Mouse (Mus musculus) forebrain, embryonic 13.5 days (tissue): ENCODE measurements around the gene Ttyh2. TPM values are rescaled to one million over a fixed set of nuclear protein-coding genes. Genes with fewer than 3 reads are reported as not detected.

Source experiments
- ATAC-seq: fragments of 200-750 bp; cut with Nextera tagmentation; 2 replicates; pipeline ENCODE4 v1.8.0; 2017
- H3K27ac ChIP-seq: fragments of 300-500 bp; sonication (generic); 2 replicates; pipeline ENCODE4 v1.5.1; 2015; ENCODE audit warnings: inconsistent platforms, mild to moderate bottlenecking, moderate library complexity
- H3K27me3 ChIP-seq: fragments of 300-500 bp; sonication (generic); 2 replicates; pipeline ENCODE4 v1.6.1; 2015; ENCODE audit warnings: mild to moderate bottlenecking, inconsistent platforms
- H3K36me3 ChIP-seq: fragments of 300-500 bp; sonication (generic); 2 replicates; pipeline ENCODE4 v1.6.1; 2015; ENCODE audit warnings: mild to moderate bottlenecking, inconsistent platforms; ENCODE audit not compliant: poor library complexity, severe bottlenecking
- H3K4me1 ChIP-seq: fragments of 300-500 bp; sonication (generic); 2 replicates; pipeline ENCODE4 v1.6.1; 2015; ENCODE audit warnings: inconsistent platforms
- H3K4me2 ChIP-seq: fragments of 300-500 bp; sonication (generic); 2 replicates; pipeline ENCODE4 v1.6.1; 2015; ENCODE audit warnings: inconsistent platforms, mild to moderate bottlenecking, moderate library complexity
- H3K4me3 ChIP-seq: fragments of 300-500 bp; sonication (generic); 2 replicates; pipeline ENCODE4 v1.5.1; 2015; ENCODE audit warnings: mild to moderate bottlenecking, inconsistent platforms
- H3K9ac ChIP-seq: fragments of 300-500 bp; sonication (generic); 2 replicates; pipeline ENCODE4 v1.6.1; 2015; ENCODE audit warnings: mild to moderate bottlenecking, inconsistent platforms
- H3K9me3 ChIP-seq: fragments of 300-500 bp; sonication (generic); replicated peaks from 2 replicates; pipeline ENCODE4 v1.6.1; 2016; ENCODE audit warnings: inconsistent platforms
- WGBS: fragments of 180-500 bp; shearing (Covaris S2); methylation state at CpG from one replicate; pipeline ENCODE4 v1.1.7; 2015; 5-methylcytosine and 5-hydroxymethylcytosine counted together
- polyA plus RNA-seq: library from polyadenylated mRNA; unstranded; fragments of >200 nt; fragmentation: Nextera tagmentation; extraction: Ambion mirVana; gene quantifications from 2 replicates; pipeline ENCODE4 v1.2.1, GENCODE M21; 2015

Ttyh2 gene
- polyA plus RNA-seq, 1 experiment from 2014 or later: 21.6 TPM

DNA sequence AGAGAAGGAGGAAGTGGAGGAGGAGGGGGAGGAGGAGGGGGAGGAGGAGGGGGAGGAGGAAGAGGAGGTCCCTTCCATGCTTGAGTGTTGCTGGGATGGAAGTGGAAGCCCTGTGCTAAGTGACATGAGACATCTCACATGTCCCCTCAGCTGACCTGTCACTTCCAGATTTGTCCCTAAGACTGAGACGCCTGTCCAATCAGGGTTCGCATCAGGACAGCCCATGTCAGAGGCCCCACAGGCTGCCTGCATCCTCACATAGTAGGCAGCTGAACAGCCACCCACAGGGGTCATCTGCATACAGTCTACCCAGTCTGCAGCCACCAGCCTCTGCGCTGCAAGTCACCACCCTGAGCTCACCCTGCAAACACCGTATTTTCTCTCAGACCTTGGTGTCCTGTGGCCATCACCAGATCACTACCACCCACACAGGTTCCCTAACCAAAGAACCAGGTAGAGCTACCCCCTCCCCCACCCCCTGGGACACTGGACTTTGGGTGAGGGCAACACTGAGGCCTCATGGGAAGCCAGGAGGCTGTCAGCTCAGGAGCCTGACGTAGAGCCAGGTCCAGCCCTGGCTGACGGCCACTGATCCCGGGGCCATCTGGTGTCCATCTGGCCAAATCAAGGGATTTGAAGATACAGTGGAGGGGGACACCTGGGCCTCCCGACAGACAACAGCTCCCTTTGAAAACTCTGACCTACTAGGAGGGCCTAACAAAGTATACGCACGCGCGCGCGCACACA, 9.6 kb downstream of the Ttyh2 start:
- Histone ChIP-seq H3K4me1 (no peaks in the 10 kb centered on the region), H3K4me2 (no peak overlapping the region), H3K9me3 (no peaks in the 10 kb centered on the region), H3K27ac (no peak overlapping the region), H3K4me3 (no peak overlapping the region), H3K9ac (no peak overlapping the region), H3K27me3 (no peaks in the 10 kb centered on the region), H3K36me3 (peaks cover 8% of the 10 kb centered on the region; the same call in 1 of the 2 replicates)
- WGBS: 79% methylated on average over 10 of the region's 14 CpGs
- no peak for ATAC-seq

DNA sequence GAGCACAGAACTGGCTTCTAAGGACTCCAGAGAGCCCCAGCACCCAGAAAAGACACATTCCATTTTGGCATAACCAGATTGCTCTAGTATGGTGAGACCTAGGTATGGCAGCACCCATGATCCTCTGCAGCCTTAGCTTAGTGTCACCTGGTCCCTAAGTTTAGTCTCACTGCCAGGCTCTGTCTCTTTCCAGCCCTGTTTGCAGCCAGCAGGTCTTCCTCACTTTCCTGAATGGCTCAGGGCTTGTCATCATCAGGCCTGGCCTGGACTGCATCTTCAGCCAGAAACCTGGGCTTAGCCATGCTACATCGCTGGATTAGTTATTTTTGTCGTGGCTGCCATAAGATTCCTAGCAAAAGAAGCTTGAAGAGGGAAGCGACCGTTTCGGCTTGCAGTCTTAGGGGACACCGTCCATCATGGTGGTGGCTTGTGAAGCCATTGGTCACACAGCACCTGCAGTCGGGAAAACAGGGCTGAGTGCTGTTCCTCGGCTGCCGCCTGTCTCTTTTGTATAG, 10.4 kb downstream of the Ttyh2 start:
- Histone ChIP-seq H3K4me3 (no peak overlapping the region), H3K27ac (no peak overlapping the region), H3K36me3 (peaks cover 16% of the 10 kb centered on the region; the same call in 1 of the 2 replicates), H3K9me3 (no peaks in the 10 kb centered on the region), H3K4me2 (no peak overlapping the region), H3K4me1 (no peaks in the 10 kb centered on the region), H3K27me3 (no peaks in the 10 kb centered on the region), H3K9ac (no peak overlapping the region)
- 86% methylated on average over 9 of the region's 9 CpGs for WGBS
- no peak for ATAC-seq

DNA sequence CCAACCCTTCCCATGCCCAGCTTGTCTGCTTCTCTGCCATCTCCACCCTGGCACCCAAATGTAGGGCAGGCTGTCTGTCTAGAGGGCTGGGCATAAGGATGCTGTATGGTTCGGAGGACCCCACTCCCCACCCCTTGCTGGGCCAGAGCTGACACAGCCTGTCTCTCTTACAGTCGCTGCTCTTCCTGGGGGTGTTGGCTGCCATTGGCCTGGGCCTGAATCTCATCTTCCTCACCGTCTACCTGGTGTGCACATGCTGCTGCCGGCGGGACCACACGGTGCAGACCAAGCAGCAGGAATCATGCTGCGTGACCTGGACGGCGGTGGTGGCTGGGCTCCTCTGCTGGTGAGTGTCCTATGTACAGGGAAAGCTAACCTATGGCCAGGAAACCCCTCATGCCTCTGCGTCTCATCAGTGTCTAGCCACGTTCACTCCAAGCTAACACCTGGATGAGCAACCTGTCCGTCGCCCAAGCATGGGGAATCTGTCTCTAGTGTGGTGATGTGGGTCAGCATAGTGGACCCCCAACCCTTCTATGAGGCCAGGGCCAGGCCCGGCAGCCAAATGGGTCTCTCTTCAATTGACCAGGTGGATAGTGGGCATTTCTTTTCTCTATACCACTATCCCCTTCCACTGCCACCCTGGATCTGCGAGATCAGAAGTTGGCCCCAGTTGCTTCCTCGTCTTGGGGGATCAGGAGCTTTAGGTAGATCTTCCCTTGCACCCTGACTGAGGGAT, 11.2 kb downstream of the Ttyh2 start:
- Histone ChIP-seq H3K4me1 (no peaks in the 10 kb centered on the region), H3K4me2 (no peak overlapping the region), H3K36me3 (peaks cover 16% of the 10 kb centered on the region; the same call in 1 of the 2 replicates), H3K27ac (no peak overlapping the region), H3K4me3 (no peak overlapping the region), H3K27me3 (no peaks in the 10 kb centered on the region), H3K9ac (no peak overlapping the region), H3K9me3 (no peaks in the 10 kb centered on the region)
- WGBS: 96% methylated on average over 16 of the region's 16 CpGs
- no peak for ATAC-seq

GRCm38 (mm10) chr11:114687574-114688188, 12.4 kb downstream of the Ttyh2 start:
- Histone ChIP-seq H3K27me3 (no peaks in the 10 kb centered on the region), H3K36me3 (peaks cover 19% of the 10 kb centered on the region; the same call in 1 of the 2 replicates), H3K9ac (no peak overlapping the region), H3K9me3 (no peaks in the 10 kb centered on the region), H3K4me2 (no peak overlapping the region), H3K4me1 (peaks cover 4% of the 10 kb centered on the region; the same call in 1 of the 2 replicates), H3K4me3 (no peak overlapping the region), H3K27ac (no peak overlapping the region)
- ATAC-seq: no peak
- 72% methylated on average over 9 of the region's 10 CpGs for WGBS

GRCm38 (mm10) chr11:114688729-114689128, 13.5 kb downstream of the Ttyh2 start:
- Histone ChIP-seq H3K4me2 (no peak overlapping the region), H3K36me3 (peaks cover 20% of the 10 kb centered on the region; the same call in 1 of the 2 replicates), H3K4me1 (peaks cover 6% of the 10 kb centered on the region; the same call in 1 of the 2 replicates), H3K27ac (no peak overlapping the region), H3K4me3 (no peak overlapping the region), H3K27me3 (no peaks in the 10 kb centered on the region), H3K9me3 (no peaks in the 10 kb centered on the region), H3K9ac (no peak overlapping the region)
- 89% methylated on average over 3 of the region's 3 CpGs for WGBS
- no peak for ATAC-seq

DNA sequence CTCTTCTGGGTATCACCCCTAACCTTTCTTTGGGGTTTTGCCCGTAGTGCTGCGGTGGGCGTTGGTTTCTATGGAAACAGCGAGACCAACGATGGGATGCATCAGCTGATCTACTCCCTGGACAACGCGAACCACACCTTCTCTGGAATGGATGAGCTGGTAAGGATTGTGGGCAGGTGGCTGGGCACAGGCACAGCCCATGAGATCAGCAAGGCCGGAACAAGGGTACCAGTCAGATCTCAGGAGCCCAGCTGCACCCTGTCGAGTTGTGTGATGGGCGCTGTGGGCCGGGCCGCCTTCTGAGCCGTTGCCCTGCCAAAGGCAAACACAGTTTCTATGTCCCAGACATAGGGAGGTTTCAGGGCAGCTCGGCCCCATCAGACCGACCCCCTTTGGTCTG, 15.0 kb downstream of the Ttyh2 start:
- WGBS: 93% methylated on average over 15 of the region's 15 CpGs
- Histone ChIP-seq H3K27me3 (no peaks in the 10 kb centered on the region), H3K27ac (no peak overlapping the region), H3K4me1 (peaks cover 6% of the 10 kb centered on the region; the same call in 1 of the 2 replicates), H3K36me3 (peaks cover 24% of the 10 kb centered on the region; the same call in 1 of the 2 replicates), H3K4me3 (no peak overlapping the region), H3K9ac (no peak overlapping the region), H3K9me3 (no peaks in the 10 kb centered on the region), H3K4me2 (no peak overlapping the region)
- no peak for ATAC-seq

GRCm38 (mm10) chr11:114691454-114692182, 16.4 kb downstream of the Ttyh2 start:
- Histone ChIP-seq H3K27me3 (no peaks in the 10 kb centered on the region), H3K4me1 (peaks cover 6% of the 10 kb centered on the region; the same call in 1 of the 2 replicates), H3K9me3 (no peaks in the 10 kb centered on the region), H3K27ac (no peak overlapping the region), H3K9ac (no peak overlapping the region), H3K36me3 (peaks cover 29% of the 10 kb centered on the region; the same call in 1 of the 2 replicates), H3K4me2 (no peak overlapping the region), H3K4me3 (no peak overlapping the region)
- no peak for ATAC-seq
- 70% methylated on average over 6 of the region's 6 CpGs for WGBS

DNA sequence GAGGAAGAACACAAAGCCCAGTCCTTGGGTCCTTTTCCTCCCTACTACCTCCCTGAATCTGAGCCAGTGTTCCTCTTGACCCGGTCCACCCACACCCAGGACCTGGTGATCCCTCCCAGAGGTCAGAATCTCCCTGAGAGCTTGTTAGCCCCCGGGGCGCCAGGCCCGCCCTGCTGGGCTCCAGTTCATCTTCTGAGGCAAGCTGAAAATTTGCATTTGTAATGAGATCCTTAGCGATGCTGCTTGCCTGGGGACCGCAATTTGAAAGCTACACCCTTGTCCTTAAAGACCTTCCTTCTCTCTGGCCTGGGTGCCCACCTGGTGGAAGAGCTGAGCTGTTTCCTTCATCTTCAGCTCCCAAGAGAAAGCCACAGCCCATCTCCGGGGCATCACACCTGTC, 17.4 kb downstream of the Ttyh2 start:
- WGBS: 43% methylated on average over 7 of the region's 7 CpGs
- H3K27ac ChIP-seq: no peak overlapping the region
- no peaks in the 10 kb centered on the region for H3K9me3 ChIP-seq
- no peak for ATAC-seq
- no peak overlapping the region for H3K4me2 ChIP-seq
- no peak overlapping the region for H3K4me3 ChIP-seq
- no peaks in the 10 kb centered on the region for H3K27me3 ChIP-seq
- H3K9ac ChIP-seq: no peak overlapping the region
- peaks cover 6% of the 10 kb centered on the region; the same call in 1 of the 2 replicates for H3K4me1 ChIP-seq
- H3K36me3 ChIP-seq: peaks cover 38% of the 10 kb centered on the region; the same call in 1 of the 2 replicates

DNA sequence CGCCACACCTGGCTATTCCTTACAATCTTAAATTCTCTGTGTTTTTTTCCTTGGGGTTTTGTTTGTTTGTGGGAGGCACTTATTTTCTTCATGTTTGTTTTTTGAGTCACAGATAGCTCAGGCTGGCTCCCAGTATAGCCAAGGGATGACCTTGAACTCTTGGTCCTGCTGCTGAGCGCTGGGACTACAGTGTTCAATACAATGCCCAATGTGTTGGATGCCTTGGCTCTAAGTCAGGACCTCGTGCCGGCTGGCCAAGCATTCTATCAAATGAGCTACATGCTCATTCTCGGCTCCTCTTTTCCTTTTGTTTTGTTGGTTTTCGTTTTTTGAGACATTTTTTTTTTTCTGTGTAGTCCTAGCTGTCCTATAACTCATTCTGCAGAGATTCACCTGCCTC, 18.2 kb downstream of the Ttyh2 start:
- Histone ChIP-seq H3K9me3 (no peaks in the 10 kb centered on the region), H3K27ac (no peak overlapping the region), H3K4me2 (no peak overlapping the region), H3K4me3 (no peak overlapping the region), H3K36me3 (peaks cover 47% of the 10 kb centered on the region; the same call in 1 of the 2 replicates), H3K27me3 (no peaks in the 10 kb centered on the region), H3K4me1 (peaks cover 6% of the 10 kb centered on the region; the same call in 1 of the 2 replicates), H3K9ac (no peak overlapping the region)
- no peak for ATAC-seq
- 91% methylated on average over 6 of the region's 6 CpGs for WGBS

DNA sequence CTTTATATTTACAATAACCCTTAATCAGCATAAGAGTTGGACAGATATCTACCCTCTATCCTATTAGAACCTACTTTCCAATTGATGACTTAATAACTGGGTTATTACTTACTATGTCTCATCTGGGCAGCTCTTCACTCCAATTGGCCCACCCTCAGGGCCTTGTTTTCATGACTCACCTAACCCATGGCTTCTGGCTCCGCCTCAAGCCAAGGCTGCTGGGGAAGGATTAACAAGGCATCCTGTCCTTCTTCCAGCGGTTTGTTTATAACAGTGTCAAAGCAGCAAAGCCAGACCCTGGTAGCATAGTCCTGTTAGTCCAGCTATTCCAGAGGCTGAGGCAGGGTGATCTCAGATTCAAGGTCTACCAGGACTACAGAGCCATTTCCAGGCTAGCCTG, 19.2 kb downstream of the Ttyh2 start:
- Histone ChIP-seq H3K9ac (no peak overlapping the region), H3K4me3 (no peak overlapping the region), H3K27me3 (no peaks in the 10 kb centered on the region), H3K9me3 (no peaks in the 10 kb centered on the region), H3K4me2 (no peak overlapping the region), H3K4me1 (peaks cover 6% of the 10 kb centered on the region; the same call in 1 of the 2 replicates), H3K27ac (no peak overlapping the region), H3K36me3 (peaks cover 54% of the 10 kb centered on the region; the same call in 1 of the 2 replicates)
- ATAC-seq: no peak
- 85% methylated on average over 2 of the region's 2 CpGs for WGBS

DNA sequence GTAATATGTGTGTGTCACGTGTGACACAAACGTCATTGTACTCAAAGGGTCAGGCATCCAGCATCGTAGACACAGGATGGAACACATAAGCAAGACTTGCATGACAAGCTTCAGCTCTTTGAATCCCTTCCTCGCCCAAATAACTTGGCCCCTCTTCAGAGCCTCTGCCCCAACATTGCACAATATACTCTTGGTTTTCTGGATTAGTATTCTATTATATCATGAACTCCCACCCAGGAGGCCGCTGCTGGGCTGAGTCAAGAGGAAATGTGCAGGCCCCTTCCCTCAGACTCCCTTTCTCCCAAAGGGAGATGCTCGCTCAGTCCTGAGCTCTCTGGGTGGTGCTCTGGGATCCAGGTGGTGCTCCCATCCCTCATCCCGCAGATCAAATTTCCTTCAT, 23.3 kb downstream of the Ttyh2 start:
- 96% methylated on average over 7 of the region's 7 CpGs for WGBS
- no peak for ATAC-seq
- H3K4me3 ChIP-seq: no peak overlapping the region

More for the DNA sequence above, 23.3 kb downstream of the Ttyh2 start:
- Histone ChIP-seq H3K27ac (no peak overlapping the region), H3K9ac (no peak overlapping the region), H3K36me3 (peaks cover 38% of the 10 kb centered on the region; the same call in 1 of the 2 replicates), H3K4me1 (peaks cover 21% of the 10 kb centered on the region), H3K9me3 (no peaks in the 10 kb centered on the region), H3K27me3 (no peaks in the 10 kb centered on the region), H3K4me2 (no peak overlapping the region)
